10 mouse cellular contexts compared by ENCODE assay signal in the genomic region with DNA sequence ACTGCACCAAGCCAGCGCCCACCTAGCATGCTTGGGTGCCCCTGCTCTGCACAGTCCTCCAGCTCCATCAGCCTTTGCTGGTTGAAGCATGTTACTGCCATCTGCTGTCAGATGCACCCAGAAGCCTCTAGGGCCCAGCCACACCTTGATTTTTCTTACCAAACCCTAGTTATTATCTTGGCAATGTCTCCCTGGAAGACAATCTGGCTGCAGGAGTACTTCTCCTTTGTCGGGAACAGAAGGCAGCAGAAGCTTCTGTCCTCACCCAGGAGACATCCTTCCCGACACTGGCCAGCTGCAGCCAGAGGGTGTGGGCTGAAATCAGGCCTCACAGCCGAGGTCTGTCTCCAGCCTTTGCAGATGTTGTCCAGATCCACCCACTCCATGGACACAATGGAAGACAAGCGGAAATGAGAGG. TPM values are rescaled to one million over a fixed set of nuclear protein-coding genes. Genes with fewer than 3 reads are reported as not detected.
DNase-seq lines count a peak whose midpoint lies in the region; ATAC-seq lines count a peak whose summit lies in the region.
"Had no signal": no experiment of that assay in that cellular context is flagged by ENCODE, and none has a peak within 500 bp of the region (broad histone marks: within the 10 kb centered on the region; RNA-seq: fewer than 3 reads in every experiment).

No protein-coding gene starts in this region.

- H3K4me1 ChIP-seq in midbrain, embryonic 14.5 days (ENCODE audit: control insufficient read depth, insufficient read depth, low read length): no peaks in the 10 kb centered on the region
- peaks cover 7% of the 10 kb centered on the region for H3K4me1 ChIP-seq in midbrain, embryonic 10.5 days
- peaks cover 10% of the 10 kb centered on the region for H3K4me1 ChIP-seq in forebrain, embryonic 12.5 days
- peaks cover 26% of the 10 kb centered on the region for H3K4me1 ChIP-seq in heart, embryonic 16.5 days (ENCODE audit: control insufficient read depth, insufficient read depth, low read length)
- peaks cover 59% of the 10 kb centered on the region for H3K4me1 ChIP-seq in lung, embryonic 16.5 days (replicated peaks; ENCODE audit: control insufficient read depth, insufficient read depth, low read length)
- peaks cover 56% of the 10 kb centered on the region for H3K4me1 ChIP-seq in stomach, embryonic 16.5 days (ENCODE audit: control insufficient read depth, insufficient read depth, low read length)

- ATAC-seq in midbrain, embryonic 14.5 days (ENCODE audit: low FRiP score, low TSS enrichment): no peak
- peak; percentile 56; the same call in 1 of the 2 replicates for ATAC-seq in forebrain, embryonic 12.5 days (ENCODE audit: low FRiP score)
- ATAC-seq in heart, embryonic 16.5 days (replicated peaks; ENCODE audit: extremely low read depth, insufficient read depth, low FRiP score): peak; percentile 44
- peak; percentile 43 for ATAC-seq in lung, embryonic 16.5 days (ENCODE audit: low read depth)
- peak; percentile 71; the same call in 1 of the 2 replicates for ATAC-seq in stomach, embryonic 16.5 days (ENCODE audit: insufficient read depth, low FRiP score)

- no peaks in the 10 kb centered on the region for H3K36me3 ChIP-seq in midbrain, embryonic 14.5 days (ENCODE audit: control insufficient read depth, insufficient read depth, low read length)
- no peaks in the 10 kb centered on the region for H3K36me3 ChIP-seq in midbrain, embryonic 10.5 days
- no peaks in the 10 kb centered on the region for H3K36me3 ChIP-seq in forebrain, embryonic 12.5 days (replicated peaks)
- no peaks in the 10 kb centered on the region for H3K36me3 ChIP-seq in heart, embryonic 16.5 days (ENCODE audit: control insufficient read depth, insufficient read depth)
- H3K36me3 ChIP-seq in lung, embryonic 16.5 days (ENCODE audit: control insufficient read depth, insufficient read depth, low read length): peaks cover 6% of the 10 kb centered on the region
- 0 out of 2 replicates have a peak, but pooled peaks cover 2% of the 10 kb centered on the region for H3K36me3 ChIP-seq in stomach, embryonic 16.5 days (ENCODE audit: control insufficient read depth, insufficient read depth, low read length)

- WGBS in midbrain, embryonic 14.5 days: 52% methylated on average over 5 of the region's 5 CpGs
- WGBS in midbrain, embryonic 10.5 days: 55% methylated on average over 5 of the region's 5 CpGs
- WGBS in forebrain, embryonic 12.5 days: 69% methylated on average over 5 of the region's 5 CpGs
- 26% methylated on average over 5 of the region's 5 CpGs for WGBS in heart, embryonic 16.5 days
- 29% methylated on average over 5 of the region's 5 CpGs for WGBS in lung, embryonic 16.5 days
- 32% methylated on average over 5 of the region's 5 CpGs for WGBS in stomach, embryonic 16.5 days

- no peak overlapping the region for H3K4me2 ChIP-seq in midbrain, embryonic 14.5 days (ENCODE audit: low read length)
- H3K4me2 ChIP-seq in forebrain, embryonic 12.5 days: no peak overlapping the region
- peak overlapping the region; percentile 29; the same call in 1 of the 2 replicates for H3K4me2 ChIP-seq in heart, embryonic 16.5 days (ENCODE audit: low read depth, low read length)
- no peak overlapping the region; the same call in 1 of the 2 replicates for H3K4me2 ChIP-seq in lung, embryonic 16.5 days (ENCODE audit: low read depth, low read length)
- H3K4me2 ChIP-seq in stomach, embryonic 16.5 days (ENCODE audit: low read depth, low read length): peak overlapping the region; percentile 25; the same call in 1 of the 2 replicates

- no peaks in the 10 kb centered on the region for H3K27me3 ChIP-seq in midbrain, embryonic 14.5 days (ENCODE audit: control insufficient read depth, insufficient read depth, low read length)
- H3K27me3 ChIP-seq in midbrain, embryonic 10.5 days (ENCODE audit: low read depth, poor library complexity, severe bottlenecking): no peaks in the 10 kb centered on the region; the same call in 1 of the 2 replicates
- no peaks in the 10 kb centered on the region; the same call in 1 of the 2 replicates for H3K27me3 ChIP-seq in forebrain, embryonic 12.5 days
- no peaks in the 10 kb centered on the region for H3K27me3 ChIP-seq in heart, embryonic 16.5 days (ENCODE audit: control insufficient read depth, insufficient read depth, low read length)
- H3K27me3 ChIP-seq in lung, embryonic 16.5 days (ENCODE audit: control insufficient read depth, insufficient read depth, low read depth, low read length): no peaks in the 10 kb centered on the region
- H3K27me3 ChIP-seq in stomach, embryonic 16.5 days (ENCODE audit: control insufficient read depth, insufficient read depth, low read length): no peaks in the 10 kb centered on the region

- no peak overlapping the region for H3K4me3 ChIP-seq in midbrain, embryonic 14.5 days (replicated peaks; ENCODE audit: low read depth, low read length)
- H3K4me3 ChIP-seq in midbrain, embryonic 10.5 days: no peak overlapping the region
- no peak overlapping the region for H3K4me3 ChIP-seq in forebrain, embryonic 12.5 days (replicated peaks)
- H3K4me3 ChIP-seq in heart, embryonic 16.5 days (ENCODE audit: low read length): no peak overlapping the region
- no peak overlapping the region for H3K4me3 ChIP-seq in lung, embryonic 16.5 days (ENCODE audit: low read length)
- H3K4me3 ChIP-seq in stomach, embryonic 16.5 days (replicated peaks; ENCODE audit: low read length): no peak overlapping the region; the same call in 1 of the 2 replicates

- no peaks in the 10 kb centered on the region for H3K9me3 ChIP-seq in midbrain, embryonic 14.5 days (ENCODE audit: control insufficient read depth, low read length)
- H3K9me3 ChIP-seq in midbrain, embryonic 10.5 days (replicated peaks): no peaks in the 10 kb centered on the region
- no peaks in the 10 kb centered on the region for H3K9me3 ChIP-seq in forebrain, embryonic 12.5 days
- no peaks in the 10 kb centered on the region for H3K9me3 ChIP-seq in heart, embryonic 16.5 days (replicated peaks; ENCODE audit: control insufficient read depth, low read length)
- H3K9me3 ChIP-seq in lung, embryonic 16.5 days (ENCODE audit: control insufficient read depth, low read length): no peaks in the 10 kb centered on the region
- no peaks in the 10 kb centered on the region for H3K9me3 ChIP-seq in stomach, embryonic 16.5 days (replicated peaks; ENCODE audit: control insufficient read depth, low read length)

- peak; percentile 56 for DNase-seq in midbrain, embryonic 14.5 days
- no peak for DNase-seq in midbrain, embryonic 10.5 days (ENCODE audit: low spot score)
- DNase-seq in kidney, postnatal 25 days: peak; percentile 48 to 71
- DNase-seq in cerebellum, adult 9-11 months: no peak

- H3K27ac ChIP-seq in midbrain, embryonic 14.5 days (replicated peaks; ENCODE audit: low read depth, low read length): no peak overlapping the region
- no peak overlapping the region; the same call in 1 of the 2 replicates for H3K27ac ChIP-seq in midbrain, embryonic 10.5 days (replicated peaks)
- H3K27ac ChIP-seq in forebrain, embryonic 12.5 days: no peak overlapping the region
- peak overlapping the region; percentile 76 for H3K27ac ChIP-seq in heart, embryonic 16.5 days (ENCODE audit: low read length)
- peak overlapping the region; percentile 82 for H3K27ac ChIP-seq in lung, embryonic 16.5 days (ENCODE audit: low read length)
- peak overlapping the region; percentile 86 for H3K27ac ChIP-seq in stomach, embryonic 16.5 days (ENCODE audit: low read length)

- no peak overlapping the region for H3K9ac ChIP-seq in midbrain, embryonic 14.5 days (replicated peaks; ENCODE audit: low read length)
- H3K9ac ChIP-seq in forebrain, embryonic 12.5 days: no peak overlapping the region
- H3K9ac ChIP-seq in heart, embryonic 16.5 days (ENCODE audit: low read length): peak overlapping the region; percentile 40; the same call in 1 of the 2 replicates
- H3K9ac ChIP-seq in lung, embryonic 16.5 days (ENCODE audit: low read length): peak overlapping the region; percentile 42; the same call in 1 of the 2 replicates
- H3K9ac ChIP-seq in stomach, embryonic 16.5 days (ENCODE audit: low read length): 0 out of 2 replicates have a peak overlapping the region, but pooled peaks have one; percentile 19

RNA-seq across cellular contexts. Expression of a gene that starts 7.2 kb away (rescaled TPM):
- polyA plus RNA-seq in midbrain, embryonic 14.5 days (2014; fragmentation: Nextera tagmentation; extraction: Ambion mirVana): 1.4 and 3.6 TPM in 2 replicates
- 8.5 and 11.3 TPM in 2 replicates for polyA plus RNA-seq in midbrain, embryonic 10.5 days (2016; fragmentation: Nextera tagmentation; extraction: Ambion mirVana)
- polyA plus RNA-seq in forebrain, embryonic 12.5 days (2016; fragmentation: Nextera tagmentation; extraction: Ambion mirVana): 6.7 and 7.9 TPM in 2 replicates
- polyA plus RNA-seq in heart, embryonic 16.5 days (2015; fragmentation: Nextera tagmentation; extraction: Ambion mirVana): 48.5 and 51.9 TPM in 2 replicates
- 114 TPM in 2 replicates for polyA plus RNA-seq in lung, embryonic 16.5 days (2015; fragmentation: Nextera tagmentation; extraction: Ambion mirVana)
- polyA plus RNA-seq in stomach, embryonic 16.5 days (2015; fragmentation: Nextera tagmentation; extraction: Ambion mirVana): 221 and 304 TPM in 2 replicates

RNA-seq across cellular contexts. Expression of a gene that starts 59.4 kb away (rescaled TPM):
- polyA plus RNA-seq in midbrain, embryonic 14.5 days (2014; fragmentation: Nextera tagmentation; extraction: Ambion mirVana): not detected in 2 replicates
- not detected in 2 replicates for polyA plus RNA-seq in midbrain, embryonic 10.5 days (2016; fragmentation: Nextera tagmentation; extraction: Ambion mirVana)
- polyA plus RNA-seq in forebrain, embryonic 12.5 days (2016; fragmentation: Nextera tagmentation; extraction: Ambion mirVana): not detected in 2 replicates
- not detected in 2 replicates for polyA plus RNA-seq in heart, embryonic 16.5 days (2015; fragmentation: Nextera tagmentation; extraction: Ambion mirVana)
- 0.15 and 0.49 TPM in 2 replicates for polyA plus RNA-seq in lung, embryonic 16.5 days (2015; fragmentation: Nextera tagmentation; extraction: Ambion mirVana)
- 12.4 and 28.5 TPM in 2 replicates for polyA plus RNA-seq in stomach, embryonic 16.5 days (2015; fragmentation: Nextera tagmentation; extraction: Ambion mirVana)
- polyA plus RNA-seq: large intestine, adult 2 months; spleen, adult 2 months had no signal

Comparison
In these comparisons a context has a peak if more than half of its experiments do, and no peak if none do; other contexts are left out.
1. DNase-seq: peak in midbrain, embryonic 14.5 days (single experiment) and kidney, postnatal 25 days (2 of 2); none in midbrain, embryonic 10.5 days (single experiment) and cerebellum, adult 9-11 months (single experiment).
2. H3K27ac ChIP-seq: peak in heart, embryonic 16.5 days (single experiment), lung, embryonic 16.5 days (single experiment) and stomach, embryonic 16.5 days (single experiment); none in midbrain, embryonic 14.5 days (single experiment), midbrain, embryonic 10.5 days (single experiment) and forebrain, embryonic 12.5 days (single experiment).
3. H3K4me2 ChIP-seq: peak in heart, embryonic 16.5 days (single experiment) and stomach, embryonic 16.5 days (single experiment); none in midbrain, embryonic 14.5 days (single experiment), forebrain, embryonic 12.5 days (single experiment) and lung, embryonic 16.5 days (single experiment).
4. H3K9ac ChIP-seq: peak in heart, embryonic 16.5 days (single experiment), lung, embryonic 16.5 days (single experiment) and stomach, embryonic 16.5 days (single experiment); none in midbrain, embryonic 14.5 days (single experiment) and forebrain, embryonic 12.5 days (single experiment).